Mouse (Mus musculus) layer of hippocampus, postnatal 10 days (tissue): ENCODE results near the gene Atp9a. TPM values are rescaled to one million over a fixed set of nuclear protein-coding genes. Genes with fewer than 3 reads are reported as not detected.
A peak's percentile ranks its signal among the peaks of the same experiment; 100 is the strongest.

Source experiments
- DNase-seq, 2 experiments: peaks; one replicate each; pipeline ENCODE4 v3.0.0; 2021; ENCODE audit warnings: low spot score in 2 of 2
- total RNA-seq, 2 experiments: library from RNA; stranded (reverse); gene quantifications; 2 replicates each; pipeline ENCODE4 v1.2.3; 2021

Atp9a gene
- total RNA-seq, 2 experiments from 2014 or later, result 426 to 444 TPM

DNA sequence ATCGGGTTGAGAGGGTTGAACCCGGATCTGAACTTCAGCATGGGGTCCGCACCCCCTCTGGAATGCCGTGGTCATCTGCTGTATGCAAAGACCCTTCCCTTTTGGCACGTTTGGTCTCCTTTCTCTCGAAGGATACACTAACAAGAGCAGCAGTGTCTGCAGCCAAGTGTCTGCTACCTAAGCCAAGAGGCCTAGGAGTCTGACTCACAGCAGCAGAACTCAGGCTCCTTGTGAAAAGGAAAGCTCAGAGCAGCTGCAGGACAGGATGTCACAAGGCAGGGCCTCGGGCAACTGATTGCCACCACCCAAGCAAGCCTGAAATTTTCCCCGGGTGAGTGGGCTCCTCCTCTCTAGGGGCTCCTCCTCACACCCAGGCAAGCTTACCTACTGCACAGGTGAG is 94.0 kb downstream of the Atp9a start:
- DNase-seq, result no peak

DNA sequence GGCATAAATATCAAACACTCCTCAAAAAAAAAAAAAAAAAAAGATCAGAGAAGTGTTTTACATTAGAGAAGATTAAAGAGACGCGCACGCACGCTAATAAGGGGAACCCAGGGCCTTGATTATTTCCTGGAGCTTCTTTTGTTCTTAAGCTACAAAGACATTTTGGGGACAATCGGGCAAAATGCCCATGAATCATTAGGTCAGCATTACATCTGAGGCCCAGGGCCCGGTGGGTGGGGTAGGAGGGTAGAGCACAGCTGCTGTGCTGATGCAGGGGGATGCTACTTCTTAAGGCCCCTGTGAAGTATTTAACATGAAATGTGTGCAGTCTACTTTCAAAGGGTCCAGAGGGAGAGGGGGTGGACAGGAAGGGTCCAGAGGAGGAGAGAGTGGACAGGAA is 97.4 kb downstream of the Atp9a start:
- DNase-seq, result no peak

GRCm38 (mm10) chr2:168643524-168644177 is 98.6 kb downstream of the Atp9a start:
- no peak for DNase-seq

- DNase-seq, result no peak
Measured at GRCm38 (mm10) chr2:168642187-168642586, 100.0 kb downstream of the Atp9a start.

DNA sequence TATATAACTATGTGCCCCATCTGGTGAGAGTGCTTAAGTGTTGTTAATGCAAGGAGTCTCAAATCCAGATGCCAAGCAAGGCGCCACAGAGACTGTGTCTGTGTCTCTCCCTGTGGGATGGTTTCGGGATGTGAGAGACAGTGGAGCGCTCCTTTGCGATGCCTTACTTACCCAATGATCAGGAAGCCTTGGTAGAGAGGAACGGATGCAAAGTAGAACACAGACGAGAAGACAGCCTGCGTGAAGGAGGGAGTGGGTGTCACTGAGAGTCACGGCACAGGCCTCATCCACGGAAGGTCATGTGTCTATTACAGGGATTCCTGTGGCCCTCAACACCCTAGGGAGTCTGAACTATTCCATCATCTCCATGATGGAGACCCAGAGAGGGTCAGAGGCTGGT is 101.7 kb downstream of the Atp9a start:
- no peak for DNase-seq

DNA sequence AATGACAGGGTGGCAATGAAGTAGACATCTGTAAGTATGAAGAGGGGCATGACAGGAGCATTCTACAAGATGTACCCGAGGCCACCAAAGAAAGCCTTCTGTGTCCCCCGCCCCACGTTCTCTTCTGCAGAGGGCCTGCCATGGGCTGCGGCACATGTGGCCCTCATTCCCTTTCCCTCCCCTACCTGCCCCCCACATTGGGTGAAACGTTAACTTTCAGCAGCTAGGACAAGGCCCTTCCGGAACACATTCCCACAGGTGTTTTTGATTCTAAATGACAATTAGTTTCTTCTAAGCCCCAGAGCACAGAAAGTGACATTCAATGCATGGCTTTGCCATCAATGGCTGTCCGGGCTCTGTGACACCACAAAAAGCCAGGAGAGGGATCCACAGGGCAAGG is 107.3 kb downstream of the Atp9a start:
- no peak for DNase-seq

GRCm38 (mm10) chr2:168633301-168633816 is 108.8 kb downstream of the Atp9a start:
- no peak for DNase-seq

DNA sequence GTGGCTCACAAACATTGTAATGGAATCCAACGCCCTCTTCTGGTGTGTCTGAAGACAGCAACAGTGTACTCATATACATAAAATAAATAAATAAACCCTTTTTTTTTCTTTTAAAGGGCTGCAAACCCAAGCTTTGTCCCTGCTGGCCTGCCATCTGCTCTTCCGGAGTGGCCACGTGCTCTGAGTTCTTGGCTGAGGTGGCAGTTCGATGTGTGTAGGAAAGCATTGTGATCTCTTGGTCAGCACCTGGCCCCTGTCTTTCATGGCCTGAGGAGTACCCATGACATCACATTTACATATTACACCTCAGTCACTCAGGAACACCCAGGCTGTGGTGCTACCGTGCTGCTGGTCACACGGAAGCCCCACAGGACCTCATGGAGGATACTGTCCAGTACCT is 109.7 kb downstream of the Atp9a start:
- no peak for DNase-seq

- peak; percentile 86 to 89 for DNase-seq
Measured at GRCm38 (mm10) chr2:168628787-168629186, 113.4 kb downstream of the Atp9a start.

- DNase-seq, result no peak
Measured at GRCm38 (mm10) chr2:168627829-168628770, 114.1 kb downstream of the Atp9a start.

DNA sequence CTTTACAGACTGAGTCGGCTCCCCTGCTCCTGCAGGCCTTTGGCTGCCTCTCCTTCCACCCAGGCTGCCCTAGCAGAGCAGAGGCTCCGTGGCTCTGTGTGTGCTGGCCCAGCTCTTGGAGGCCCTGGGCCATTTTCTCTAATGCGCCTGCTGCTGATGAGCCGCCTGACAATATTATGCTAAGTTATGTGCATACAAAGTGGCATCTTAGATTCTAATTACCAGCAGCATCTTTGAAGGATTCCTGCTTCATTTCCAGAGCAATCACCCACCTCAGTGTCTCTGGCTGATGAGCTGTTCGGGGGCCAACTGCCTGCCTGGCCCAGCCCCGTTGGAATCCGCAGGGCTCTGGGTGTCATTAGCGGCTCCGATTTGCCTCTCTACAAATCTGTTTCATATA is 115.8 kb downstream of the Atp9a start:
- DNase-seq, result no peak

DNA sequence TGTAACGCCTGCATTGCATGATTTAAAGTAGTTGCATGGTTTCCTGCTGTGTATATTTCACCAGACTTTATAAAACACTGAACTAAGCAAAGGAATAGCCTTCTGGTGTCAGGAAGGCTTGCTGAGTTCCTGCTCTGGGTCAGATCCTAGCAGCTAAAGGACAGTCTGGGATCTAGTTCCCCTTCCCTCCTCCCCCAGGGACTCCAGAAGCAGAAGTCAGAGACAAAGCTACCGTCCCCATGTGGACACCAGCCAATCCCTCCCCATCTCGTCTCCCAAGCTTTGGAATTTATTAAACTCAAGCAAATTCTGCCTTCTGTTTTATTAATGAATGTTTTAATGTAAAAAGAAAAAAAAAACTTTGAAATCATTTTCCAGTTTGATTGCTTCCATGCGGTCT is 117.1 kb downstream of the Atp9a start:
- no peak for DNase-seq

DNA sequence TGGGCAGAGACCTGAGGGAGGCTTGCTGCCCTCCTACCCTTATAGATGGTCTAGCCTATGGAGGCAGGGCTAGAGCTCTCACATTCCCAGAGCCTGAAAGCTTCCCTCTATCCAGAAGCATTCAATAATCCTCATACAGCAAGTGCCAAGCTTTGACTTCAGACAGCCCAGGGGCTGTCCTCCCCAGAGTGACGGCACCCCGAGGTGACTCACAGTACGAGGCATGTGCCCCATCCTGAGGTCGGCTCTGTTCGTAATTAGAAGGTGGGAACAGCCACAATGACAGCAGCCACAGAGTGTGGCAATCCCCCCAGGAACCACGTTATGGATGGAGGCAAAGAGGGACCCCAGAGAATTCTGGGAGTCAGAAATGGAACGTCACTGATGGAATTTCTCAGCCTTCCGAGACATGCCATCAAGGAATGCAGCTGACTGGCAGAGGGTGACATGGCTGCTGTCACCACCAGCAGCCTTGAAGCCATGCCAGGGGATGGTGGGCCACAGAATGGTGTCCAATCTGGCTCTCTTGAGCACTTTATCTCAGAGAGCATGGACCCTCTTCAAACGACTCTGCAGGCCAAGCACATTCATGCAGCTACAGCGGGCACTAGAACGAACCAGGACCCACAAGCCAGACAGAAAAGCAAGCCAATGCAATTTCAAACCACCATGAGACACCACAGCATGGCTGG is 121.0 kb downstream of the Atp9a start:
- DNase-seq, result no peak

DNA sequence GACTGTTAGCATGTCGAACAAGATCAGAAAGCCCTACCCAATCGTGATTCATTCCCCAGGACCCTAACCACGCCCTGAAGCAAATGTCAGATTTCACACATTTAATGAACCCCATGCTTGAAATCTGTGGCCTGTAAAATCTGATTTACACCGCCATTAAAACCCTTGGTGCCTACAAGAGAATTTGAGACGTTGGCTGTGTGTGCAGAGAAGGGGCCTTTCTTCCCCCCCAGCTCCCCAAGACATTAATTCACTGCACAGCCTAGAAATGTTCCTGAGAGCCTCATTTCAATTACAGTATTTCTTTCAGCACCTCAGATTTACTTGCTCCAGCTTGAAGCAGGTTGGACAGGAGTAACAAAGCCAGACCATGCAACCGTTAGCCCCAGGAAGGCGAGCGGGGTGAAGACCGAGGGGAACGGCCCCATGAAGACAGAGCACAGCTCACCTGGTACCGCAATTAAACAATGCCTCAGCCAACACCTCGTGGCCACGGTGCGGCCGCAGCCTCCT is 123.9 kb downstream of the Atp9a start:
- DNase-seq, result no peak

GRCm38 (mm10) chr2:168615160-168615559 is 127.0 kb downstream of the Atp9a start:
- DNase-seq, result no peak

- no peak for DNase-seq
Measured at GRCm38 (mm10) chr2:168614170-168614872, 127.9 kb downstream of the Atp9a start.

DNA sequence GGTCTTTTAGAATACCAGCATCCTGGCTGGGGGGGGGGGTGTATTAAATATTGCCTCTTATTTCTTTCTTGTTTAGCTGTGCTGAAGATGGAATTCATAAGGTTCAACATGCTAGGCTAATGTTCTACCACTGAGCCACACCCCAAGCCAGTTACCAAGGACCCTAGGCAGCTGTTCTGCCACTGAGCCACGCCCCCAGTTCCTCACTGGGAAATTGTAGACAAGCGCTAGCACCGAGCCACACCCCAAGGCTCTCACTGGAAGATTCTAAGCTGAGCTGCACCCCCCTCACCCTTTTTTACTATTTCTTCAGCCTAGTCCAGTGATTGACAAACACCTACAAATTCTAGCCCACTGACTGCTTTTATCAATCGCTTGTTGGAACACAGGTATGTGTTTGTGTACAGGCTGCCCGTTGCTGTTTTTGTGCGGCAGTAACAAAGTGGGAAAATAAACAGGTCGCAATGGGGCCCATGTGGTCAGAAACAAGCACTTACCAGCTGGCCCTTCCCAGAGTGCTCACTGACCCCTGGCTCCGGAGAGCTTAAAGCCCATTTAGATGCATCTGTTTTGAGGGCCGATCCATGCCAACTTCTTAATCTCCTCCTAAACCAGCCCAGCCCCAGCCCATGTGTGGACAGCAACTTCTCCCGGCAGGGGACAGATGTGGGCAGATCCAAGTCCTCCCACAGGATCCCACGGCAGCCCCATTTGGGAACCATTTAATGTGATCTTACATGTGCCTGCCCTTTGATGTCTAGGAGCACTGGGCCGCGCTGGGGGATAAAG is 128.9 kb downstream of the Atp9a start:
- DNase-seq, result no peak

- DNase-seq, result no peak
Measured at GRCm38 (mm10) chr2:168610941-168611340, 131.3 kb downstream of the Atp9a start.

GRCm38 (mm10) chr2:168609653-168610248 is 132.5 kb downstream of the Atp9a start:
- DNase-seq, result no peak

GRCm38 (mm10) chr2:168608125-168608564 is 134.1 kb downstream of the Atp9a start:
- DNase-seq, result no peak
